Mouse (Mus musculus) v-Abl transformed pro-B cells (cell line): ENCODE measurements around the gene Wdr73.

Experiments
- in situ Hi-C, 2 experiments: fragments of 400-800 bp; cut with MboI; formaldehyde crosslinking; loops; one replicate each; pipeline ENCODE4 v1.15.1; 2025; ENCODE audit not compliant: unreplicated experiment in 2 of 2

The Wdr73 gene

GRCm38 (mm10) chr7:80862475-80862874 lies 38.6 kb downstream of the Wdr73 start:
- in situ Hi-C loops: loop anchor here in 1 of 2 experiments (25.0 kb wide), 3 partner anchors 950 to 1400 kb away; partner anchors contain the start of genes Ap3s2 and Mesp1

DNA sequence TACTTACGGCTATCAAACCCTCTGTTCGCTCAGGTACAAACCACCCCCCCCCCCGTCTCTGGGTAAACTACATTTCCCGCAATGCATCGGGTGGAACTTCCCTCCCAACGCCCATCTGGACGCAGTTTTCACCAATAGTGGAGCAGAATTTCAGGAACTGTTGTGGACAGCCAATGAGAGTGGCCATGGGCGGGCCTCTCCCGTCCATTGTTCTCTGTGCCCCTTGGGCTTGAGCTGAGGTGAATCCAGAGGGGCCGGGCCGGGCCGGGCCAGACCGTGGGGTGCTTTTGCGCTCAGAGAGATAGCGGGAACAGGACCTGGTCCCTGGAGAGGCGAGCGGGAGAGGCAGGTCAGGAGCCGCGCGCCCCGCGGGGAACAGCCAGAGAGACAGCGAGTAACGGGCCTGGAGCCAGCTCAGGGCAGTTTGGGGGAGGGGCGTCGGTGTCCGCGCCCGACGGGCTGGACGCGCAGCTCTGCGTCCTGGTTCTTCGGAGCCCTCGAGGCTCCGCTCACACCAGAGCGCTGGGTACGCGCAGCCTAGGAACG lies 40.3 kb downstream of the Wdr73 start, which contains the start of gene Zscan2:
TSS of gene Zscan2 (plus strand) at position 192 of the 546 bp plus-strand sequence.
- in situ Hi-C loops: loop anchor here in 1 of 2 experiments (25.0 kb wide), 3 partner anchors 949 to 1401 kb away; partner anchors contain the start of genes Ap3s2 and Mesp1

DNA sequence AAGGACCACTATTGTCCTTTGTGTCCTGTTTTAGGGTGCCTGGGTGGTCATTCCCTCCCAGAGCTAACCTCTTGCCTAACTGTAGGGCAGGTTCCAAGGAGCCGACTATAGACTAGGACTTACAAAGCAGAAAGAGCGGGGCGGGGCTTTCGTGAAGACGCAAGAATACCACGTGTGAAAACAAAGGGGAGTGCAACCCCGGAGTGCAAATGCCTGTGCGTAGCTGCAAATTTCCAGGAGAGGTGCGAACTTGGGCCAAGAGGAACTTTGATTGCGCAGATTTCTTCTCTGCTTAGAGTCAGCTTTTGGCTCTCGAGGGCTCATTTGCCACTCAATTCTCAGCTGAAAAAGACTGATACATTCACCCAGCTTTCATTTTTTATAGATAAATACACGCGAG lies 40.8 kb downstream of the Wdr73 start:
- in situ Hi-C loops: loop anchor here in 1 of 2 experiments (25.0 kb wide), 3 partner anchors 948 to 1402 kb away; partner anchors contain the start of genes Ap3s2 and Mesp1

GRCm38 (mm10) chr7:80857181-80857580 lies 43.9 kb downstream of the Wdr73 start:
- in situ Hi-C loops: loop anchor here (5.0 to 25.0 kb wide), 5 partner anchors 468 to 1405 kb away; partner anchors contain the start of genes Ap3s2 (in 1 of the 2) and Mesp1 (in 1 of the 2)

DNA sequence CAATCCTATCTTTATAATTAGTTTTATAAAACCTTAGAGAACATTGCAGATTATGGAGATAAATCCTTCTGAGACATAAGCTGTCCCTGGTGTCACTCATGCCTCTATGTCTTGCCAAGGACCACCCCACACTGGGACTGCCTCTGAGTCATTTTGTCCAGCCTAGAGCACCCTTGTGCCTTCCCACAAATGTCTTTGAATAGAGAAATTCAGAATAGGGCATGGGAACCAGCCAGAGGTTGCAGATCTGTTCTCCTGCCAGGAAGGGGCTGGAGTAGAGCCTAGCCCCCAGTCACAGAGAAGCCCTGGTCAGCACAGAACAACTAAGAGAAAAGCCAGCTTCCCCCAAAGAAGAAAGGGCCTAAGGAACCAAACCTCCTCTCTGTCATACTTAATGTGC lies 45.8 kb downstream of the Wdr73 start:
- in situ Hi-C loops: loop anchor here (5.0 to 25.0 kb wide), 5 partner anchors 469 to 1407 kb away; partner anchors contain the start of genes Ap3s2 (in 1 of the 2) and Mesp1 (in 1 of the 2)

DNA sequence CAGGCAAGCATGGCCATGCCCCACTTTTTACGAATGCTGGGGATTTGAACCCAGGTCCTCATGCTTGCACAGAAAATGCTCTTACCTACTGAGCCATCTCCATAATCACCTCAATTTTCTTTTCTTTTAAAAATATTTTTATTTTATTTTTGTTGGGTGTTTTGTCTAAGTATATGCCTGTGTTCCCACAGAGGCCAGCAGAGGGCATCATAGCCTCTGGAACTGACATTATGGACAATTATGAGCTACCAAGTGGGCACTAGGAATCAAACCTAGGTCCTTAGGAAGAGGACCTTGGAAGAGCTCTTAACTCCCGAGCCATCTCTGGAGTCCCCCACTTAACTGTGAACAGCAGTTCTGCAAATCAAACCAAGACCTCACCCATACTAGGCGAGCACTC lies 47.9 kb downstream of the Wdr73 start:
- in situ Hi-C loops: loop anchor here (5.0 to 25.0 kb wide), 10 partner anchors 116 to 1409 kb away; partner anchors contain the start of genes Fes (in 2 of the 2), Ap3s2 (in 1 of the 2) and Mesp1 (in 1 of the 2)

- in situ Hi-C loops: loop anchor here (5.0 to 25.0 kb wide), 10 partner anchors 113 to 1412 kb away; partner anchors contain the start of genes Fes (in 2 of the 2), Ap3s2 (in 1 of the 2) and Mesp1 (in 1 of the 2)
Observed at GRCm38 (mm10) chr7:80850520-80850919, 50.5 kb downstream of the Wdr73 start.

DNA sequence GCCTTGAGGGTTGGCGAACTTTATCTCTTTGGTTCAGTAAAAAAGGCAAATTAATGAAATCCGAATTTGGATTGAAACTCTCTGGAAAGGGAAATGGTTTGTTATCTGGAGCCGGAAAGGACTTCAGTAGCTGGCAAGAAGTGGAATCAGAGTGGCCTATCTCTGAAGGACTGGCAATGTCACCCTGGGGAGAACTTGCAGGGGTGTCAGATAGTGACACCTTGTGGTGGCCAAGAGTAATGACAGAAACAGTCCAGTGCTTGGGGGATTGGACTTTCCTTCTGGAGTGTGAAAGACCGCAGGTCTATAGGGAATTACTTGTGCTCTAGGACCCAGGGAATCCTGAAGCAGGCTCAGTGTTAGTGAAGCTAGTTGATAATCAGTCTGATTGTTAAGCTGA lies 51.4 kb downstream of the Wdr73 start:
- in situ Hi-C loops: loop anchor here (5.0 to 25.0 kb wide), 11 partner anchors 55 to 1413 kb away; partner anchors contain the start of genes Fes (in 2 of the 2), Ap3s2 (in 1 of the 2) and Mesp1 (in 1 of the 2)

DNA sequence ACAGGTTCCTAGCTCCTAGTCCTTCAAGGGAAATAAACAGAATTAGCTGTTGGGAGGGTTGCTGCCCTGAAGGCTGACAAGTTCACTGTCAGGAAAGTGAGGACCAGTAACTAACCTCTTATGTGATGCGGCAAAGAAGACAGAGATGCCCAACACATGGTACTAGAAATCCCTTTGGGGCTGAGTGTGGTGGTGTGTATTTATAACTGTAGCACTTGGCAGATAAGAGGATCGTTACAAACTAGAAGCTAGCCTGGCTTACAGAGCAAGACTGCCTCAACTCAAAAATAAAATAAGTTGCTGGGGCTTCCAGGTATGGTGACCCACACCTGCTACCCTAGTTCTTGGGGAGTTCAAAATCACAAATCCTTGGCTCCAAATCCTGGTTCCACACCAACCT lies 51.8 kb downstream of the Wdr73 start:
- in situ Hi-C loops: loop anchor here in 1 of 2 experiments (10.0 kb wide), 1 partner anchor 54 kb away; no protein-coding TSS in a partner anchor

- in situ Hi-C loops: loop anchor here in 1 of 2 experiments (10.0 kb wide), 1 partner anchor 52 kb away; no protein-coding TSS in a partner anchor
Observed at GRCm38 (mm10) chr7:80846709-80847108, 54.4 kb downstream of the Wdr73 start.

DNA sequence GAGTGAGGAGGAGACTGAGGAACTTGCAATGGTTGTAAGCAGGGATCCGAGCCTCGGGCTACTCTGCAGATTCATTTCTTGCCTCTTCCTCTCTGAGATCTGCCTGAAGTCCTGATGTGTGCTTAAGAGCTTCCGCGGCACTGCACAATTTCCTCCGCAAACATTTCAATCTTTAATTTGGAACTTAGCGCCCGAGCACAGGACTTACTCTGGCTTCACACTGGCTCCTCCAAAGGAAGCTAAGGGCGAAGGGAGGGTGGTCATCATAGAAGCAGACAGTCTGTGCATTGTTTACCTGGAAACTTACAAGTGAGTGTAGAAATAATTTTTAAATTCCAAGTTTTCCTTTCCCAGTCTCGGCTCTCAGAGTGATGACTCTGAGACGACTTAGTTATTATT lies 54.8 kb downstream of the Wdr73 start:
- in situ Hi-C loops: loop anchor here in 1 of 2 experiments (10.0 kb wide), 1 partner anchor 51 kb away; no protein-coding TSS in a partner anchor

- in situ Hi-C loops: loop anchor here in 1 of 2 experiments (10.0 kb wide), 1 partner anchor 51 kb away; no protein-coding TSS in a partner anchor
Observed at GRCm38 (mm10) chr7:80845621-80846279, 55.3 kb downstream of the Wdr73 start.

GRCm38 (mm10) chr7:80844691-80845090 lies 56.4 kb downstream of the Wdr73 start:
- in situ Hi-C loops: loop anchor here in 1 of 2 experiments (10.0 kb wide), 1 partner anchor 50 kb away; no protein-coding TSS in a partner anchor

- in situ Hi-C loops: loop anchor here in 1 of 2 experiments (10.0 kb wide), 1 partner anchor 49 kb away; no protein-coding TSS in a partner anchor
Observed at GRCm38 (mm10) chr7:80843910-80844640, 57.0 kb downstream of the Wdr73 start.

- in situ Hi-C loops: loop anchor here in 1 of 2 experiments (10.0 kb wide), 1 partner anchor 48 kb away; no protein-coding TSS in a partner anchor
Observed at GRCm38 (mm10) chr7:80843176-80843575, 57.9 kb downstream of the Wdr73 start.

DNA sequence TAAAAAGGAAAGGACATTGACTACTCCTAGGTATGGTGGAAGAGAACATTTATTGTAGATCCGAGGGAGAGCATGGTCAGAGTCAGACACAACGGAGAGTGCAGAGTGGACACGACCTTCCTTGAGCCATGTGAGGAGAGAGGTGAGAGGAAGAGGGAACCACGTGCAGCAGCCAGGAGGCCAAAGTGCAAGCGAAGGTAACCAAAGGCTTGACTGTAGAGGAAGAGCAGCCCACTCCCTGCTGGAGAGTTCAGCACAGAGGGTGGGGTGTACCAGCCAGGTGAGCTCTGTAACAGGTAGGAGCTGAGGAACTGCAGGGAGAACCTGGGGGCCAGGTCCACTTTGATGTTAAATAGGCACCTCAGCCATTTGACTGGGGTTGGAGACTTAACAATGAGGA lies 58.9 kb downstream of the Wdr73 start:
- in situ Hi-C loops: loop anchor here in 1 of 2 experiments (10.0 kb wide), 1 partner anchor 47 kb away; no protein-coding TSS in a partner anchor

DNA sequence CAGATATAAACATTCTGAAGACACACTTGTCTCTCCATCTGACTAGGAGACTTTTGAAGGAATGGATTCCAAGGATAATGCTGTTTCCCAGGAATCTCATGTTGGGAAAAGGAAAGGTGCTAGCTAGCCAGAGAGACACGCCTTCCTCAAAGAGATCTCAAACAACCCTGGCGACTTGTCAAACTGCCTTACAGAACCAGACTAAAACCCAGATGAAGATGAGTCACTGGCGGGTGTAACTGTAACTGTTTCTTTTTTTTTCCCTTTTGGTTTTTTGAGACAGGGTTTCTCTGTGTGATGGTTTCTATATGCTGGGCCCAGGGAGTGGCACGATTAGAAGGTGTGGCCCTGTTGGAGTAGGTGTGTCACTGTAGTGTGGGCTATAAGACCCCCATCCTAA lies 60.1 kb downstream of the Wdr73 start:
- in situ Hi-C loops: loop anchor here in 1 of 2 experiments (10.0 kb wide), 1 partner anchor 46 kb away; no protein-coding TSS in a partner anchor
